Mouse (Mus musculus) cortical plate, adult 2 months (tissue): ENCODE measurements around the gene Rpl34.

Experiments
- CTCF ChIP-seq: fragments of 200-500 bp; IDR thresholded peaks from 2 replicates; pipeline ENCODE4 v1.5.1; 2011; ENCODE audit warnings: mild to moderate bottlenecking, control low read depth, low read length; ENCODE audit not compliant: insufficient read depth; ENCODE audit errors: extremely low read depth
- POLR2A ChIP-seq: fragments of 200-500 bp; IDR thresholded peaks from 2 replicates; pipeline ENCODE4 v1.6.1; 2011; ENCODE audit warnings: mild to moderate bottlenecking, low read length, control low read depth; ENCODE audit not compliant: insufficient read depth; ENCODE audit errors: extremely low read depth

- TF ChIP-seq POLR2A: no peak
- TF ChIP-seq CTCF: no peak
Measured at GRCm38 (mm10) chr3:130736758-130737157, 6.6 kb upstream of the Rpl34 start.
